Mouse (Mus musculus) embryonic facial prominence, embryonic 10.5 days (tissue): ENCODE results near the gene Hexa. TPM values are rescaled to one million over a fixed set of nuclear protein-coding genes. Genes with fewer than 3 reads are reported as not detected.
A peak's percentile ranks its signal among the peaks of the same experiment; 100 is the strongest.

Experiments
- DNase-seq: peaks from one replicate; pipeline ENCODE4 v3.0.0-alpha.2; 2017; ENCODE audit warnings: low spot score
- H3K27ac ChIP-seq: fragments of 300-500 bp; sonication (generic); replicated peaks from 2 replicates; pipeline ENCODE4 v1.5.1; 2016; ENCODE audit warnings: mild to moderate bottlenecking
- H3K27me3 ChIP-seq: fragments of 300-500 bp; sonication (generic); replicated peaks from 2 replicates; pipeline ENCODE4 v1.6.1; 2016; ENCODE audit warnings: low read depth, mild to moderate bottlenecking; ENCODE audit not compliant: poor library complexity, severe bottlenecking
- H3K36me3 ChIP-seq: fragments of 300-500 bp; sonication (generic); replicated peaks from 2 replicates; pipeline ENCODE4 v1.6.1; 2016; ENCODE audit warnings: mild to moderate bottlenecking, moderate library complexity
- H3K4me1 ChIP-seq: fragments of 300-500 bp; sonication (generic); 2 replicates; pipeline ENCODE4 v1.6.1; 2016
- H3K4me3 ChIP-seq: fragments of 300-500 bp; sonication (generic); 2 replicates; pipeline ENCODE4 v1.5.1; 2016; ENCODE audit warnings: mild to moderate bottlenecking, moderate library complexity
- H3K9me3 ChIP-seq: fragments of 300-500 bp; sonication (generic); 2 replicates; pipeline ENCODE4 v1.6.1; 2016; ENCODE audit warnings: mild to moderate bottlenecking
- WGBS: fragments of 180-500 bp; shearing (Covaris S2); methylation state at CpG from one replicate; pipeline ENCODE4 v1.1.7; 2016; 5-methylcytosine and 5-hydroxymethylcytosine counted together
- polyA plus RNA-seq: library from polyadenylated mRNA; unstranded; fragments of >200 nt; fragmentation: Nextera tagmentation; extraction: Ambion mirVana; gene quantifications from 2 replicates; pipeline ENCODE4 v1.2.1, GENCODE M21; 2016

Gene Hexa
- polyA plus RNA-seq, 1 experiment from 2014 or later, result 43.2 TPM

DNA sequence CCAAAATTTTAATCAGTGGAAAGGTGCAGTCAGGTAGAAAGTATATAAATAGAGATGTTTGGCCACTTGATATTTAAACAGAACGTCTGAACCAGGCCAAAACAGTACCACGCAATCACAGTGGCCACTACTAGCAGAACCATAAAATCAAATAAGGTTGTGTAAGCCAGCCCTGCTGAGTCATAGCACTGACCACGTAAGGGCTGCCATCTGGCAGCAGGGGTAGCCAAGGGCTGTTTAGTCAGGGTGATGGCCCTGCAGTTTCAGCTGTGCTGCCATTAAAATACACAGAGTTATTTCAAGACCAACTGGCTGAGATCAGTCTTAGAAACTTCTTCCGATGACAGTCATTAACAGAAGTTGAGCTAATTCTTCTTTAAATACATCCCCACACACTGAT lies 5.5 kb upstream of the Hexa start:
- Histone ChIP-seq H3K4me1 (0 out of 2 replicates have a peak, but pooled peaks cover 7% of the 10 kb centered on the region), H3K27me3 (no peaks in the 10 kb centered on the region), H3K4me3 (no peak overlapping the region), H3K9me3 (no peaks in the 10 kb centered on the region), H3K36me3 (no peaks in the 10 kb centered on the region), H3K27ac (no peak overlapping the region)
- WGBS, result 75% methylated on average over 4 of the region's 4 CpGs
- DNase-seq, result no peak

- WGBS, result 77% methylated on average over 3 of the region's 3 CpGs
- no peak overlapping the region for H3K27ac ChIP-seq
- H3K9me3 ChIP-seq, result no peaks in the 10 kb centered on the region
- peaks cover 23% of the 10 kb centered on the region for H3K4me1 ChIP-seq
- H3K27me3 ChIP-seq, result no peaks in the 10 kb centered on the region
- no peak for DNase-seq
- no peaks in the 10 kb centered on the region for H3K36me3 ChIP-seq
- no peak overlapping the region for H3K4me3 ChIP-seq
These were observed 1.7 kb upstream of the Hexa start for GRCm38 (mm10) chr9:59537651-59538050.

- H3K4me3 ChIP-seq, result no peak overlapping the region
- H3K9me3 ChIP-seq, result no peaks in the 10 kb centered on the region
- no peak for DNase-seq
- no peaks in the 10 kb centered on the region for H3K27me3 ChIP-seq
- no peak overlapping the region for H3K27ac ChIP-seq
- WGBS, result 97% methylated on average over 6 of the region's 6 CpGs
- H3K4me1 ChIP-seq, result peaks cover 23% of the 10 kb centered on the region
- peaks cover 2% of the 10 kb centered on the region for H3K36me3 ChIP-seq
These were observed 2.3 kb downstream of the Hexa start for GRCm38 (mm10) chr9:59541617-59542016.

- H3K4me1 ChIP-seq, result peaks cover 23% of the 10 kb centered on the region
- no peak for DNase-seq
- no peaks in the 10 kb centered on the region for H3K9me3 ChIP-seq
- peaks cover 11% of the 10 kb centered on the region for H3K36me3 ChIP-seq
- no peaks in the 10 kb centered on the region for H3K27me3 ChIP-seq
- H3K4me3 ChIP-seq, result no peak overlapping the region
- no peak overlapping the region for H3K27ac ChIP-seq
These were observed 3.5 kb downstream of the Hexa start for GRCm38 (mm10) chr9:59542766-59543324.

GRCm38 (mm10) chr9:59544739-59545138 lies 5.4 kb downstream of the Hexa start:
- H3K36me3 ChIP-seq, result peaks cover 16% of the 10 kb centered on the region
- H3K4me1 ChIP-seq, result peaks cover 16% of the 10 kb centered on the region
- no peaks in the 10 kb centered on the region for H3K9me3 ChIP-seq
- DNase-seq, result no peak
- 84% methylated on average over 5 of the region's 5 CpGs for WGBS
- H3K27ac ChIP-seq, result no peak overlapping the region
- no peak overlapping the region for H3K4me3 ChIP-seq
- no peaks in the 10 kb centered on the region for H3K27me3 ChIP-seq

DNA sequence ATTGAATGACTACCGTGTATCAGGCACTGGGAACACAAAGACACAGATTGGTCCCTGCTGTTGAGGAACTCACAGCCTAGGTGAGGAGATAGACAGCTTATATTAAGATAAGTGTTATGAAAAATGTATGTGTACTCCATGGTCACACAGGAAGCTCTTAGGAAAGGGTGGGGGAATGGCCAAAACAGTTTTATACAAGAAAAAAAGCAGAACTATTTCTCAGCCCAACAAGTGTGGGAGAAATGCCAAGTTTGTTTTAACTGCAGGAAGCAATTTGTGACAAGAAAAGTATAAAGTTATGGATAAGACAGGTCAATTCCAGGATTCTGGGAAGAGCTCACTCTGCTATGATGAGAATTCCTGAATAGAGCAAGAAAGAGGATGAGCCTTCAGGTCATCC lies 8.5 kb downstream of the Hexa start:
- peaks cover 22% of the 10 kb centered on the region for H3K36me3 ChIP-seq
- H3K27me3 ChIP-seq, result no peaks in the 10 kb centered on the region
- no peaks in the 10 kb centered on the region for H3K4me1 ChIP-seq
- H3K27ac ChIP-seq, result no peak overlapping the region
- DNase-seq, result no peak
- H3K9me3 ChIP-seq, result no peaks in the 10 kb centered on the region
- 94% methylated on average over 1 of the region's 1 CpGs for WGBS
- H3K4me3 ChIP-seq, result no peak overlapping the region

DNA sequence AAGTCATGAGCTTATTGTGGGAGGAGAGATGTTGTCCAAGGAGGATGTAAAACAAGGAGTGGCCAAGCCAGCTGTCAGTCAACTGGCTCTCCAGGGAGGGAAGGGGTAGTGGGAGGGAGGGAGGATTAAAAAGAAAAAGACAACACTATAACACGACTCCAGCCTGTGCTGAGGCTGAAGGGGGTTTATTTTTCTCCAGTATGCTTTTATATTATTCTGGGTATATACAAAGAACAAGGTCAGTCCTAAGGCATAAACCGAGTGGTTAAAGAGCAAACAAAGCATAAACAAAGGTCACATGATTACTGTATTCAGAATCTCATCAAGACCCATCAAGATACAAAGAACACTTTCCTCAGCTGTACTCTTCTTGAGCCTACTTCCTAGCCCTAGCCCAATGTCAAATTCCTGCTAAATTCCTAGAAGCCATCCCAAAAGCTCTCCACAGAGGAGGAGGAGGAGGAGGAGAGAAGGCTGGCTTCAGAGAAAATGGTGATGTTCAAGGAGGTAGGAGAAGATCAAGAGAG lies 9.7 kb downstream of the Hexa start:
- H3K36me3 ChIP-seq, result peaks cover 25% of the 10 kb centered on the region
- no peaks in the 10 kb centered on the region for H3K27me3 ChIP-seq
- no peak for DNase-seq
- H3K9me3 ChIP-seq, result no peaks in the 10 kb centered on the region
- no peak overlapping the region for H3K4me3 ChIP-seq
- H3K4me1 ChIP-seq, result no peaks in the 10 kb centered on the region
- WGBS, result 65% methylated on average over 2 of the region's 2 CpGs
- H3K27ac ChIP-seq, result no peak overlapping the region

GRCm38 (mm10) chr9:59550077-59550476 lies 10.7 kb downstream of the Hexa start:
- H3K27ac ChIP-seq, result no peak overlapping the region
- H3K9me3 ChIP-seq, result no peaks in the 10 kb centered on the region
- H3K36me3 ChIP-seq, result peaks cover 35% of the 10 kb centered on the region
- H3K4me1 ChIP-seq, result no peaks in the 10 kb centered on the region
- H3K27me3 ChIP-seq, result no peaks in the 10 kb centered on the region
- no peak overlapping the region for H3K4me3 ChIP-seq
- no peak for DNase-seq
- WGBS, result 89% methylated on average over 4 of the region's 4 CpGs

DNA sequence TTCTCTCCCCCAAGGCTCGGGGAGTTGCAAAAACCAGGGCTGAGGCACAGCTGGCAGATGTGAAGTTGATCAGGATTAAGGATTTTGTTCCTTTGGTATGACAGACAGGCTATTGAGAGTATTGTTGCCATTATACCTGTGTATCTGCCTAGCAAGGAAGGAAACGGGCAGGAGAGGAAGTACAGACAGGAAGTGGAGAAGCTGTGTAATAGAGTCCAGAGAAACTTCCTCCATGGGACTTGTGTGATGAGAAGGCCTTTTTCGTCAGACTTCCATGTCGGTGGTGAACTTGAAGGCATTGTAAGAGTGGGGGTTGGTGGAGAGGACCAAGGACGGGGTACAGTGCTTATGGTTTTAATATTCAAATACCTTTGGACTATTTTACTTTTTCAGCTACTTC lies 11.7 kb downstream of the Hexa start:
- 89% methylated on average over 5 of the region's 5 CpGs for WGBS
- Histone ChIP-seq H3K27me3 (no peaks in the 10 kb centered on the region), H3K4me1 (no peaks in the 10 kb centered on the region), H3K4me3 (no peak overlapping the region), H3K27ac (no peak overlapping the region), H3K9me3 (no peaks in the 10 kb centered on the region), H3K36me3 (peaks cover 42% of the 10 kb centered on the region)
- no peak for DNase-seq

- H3K27me3 ChIP-seq, result no peaks in the 10 kb centered on the region
- WGBS, result 71% methylated on average over 3 of the region's 3 CpGs
- H3K27ac ChIP-seq, result no peak overlapping the region
- H3K36me3 ChIP-seq, result peaks cover 45% of the 10 kb centered on the region
- H3K4me3 ChIP-seq, result no peak overlapping the region
- H3K9me3 ChIP-seq, result no peaks in the 10 kb centered on the region
- DNase-seq, result no peak
- no peaks in the 10 kb centered on the region for H3K4me1 ChIP-seq
These were observed 12.3 kb downstream of the Hexa start for GRCm38 (mm10) chr9:59551620-59552031.

DNA sequence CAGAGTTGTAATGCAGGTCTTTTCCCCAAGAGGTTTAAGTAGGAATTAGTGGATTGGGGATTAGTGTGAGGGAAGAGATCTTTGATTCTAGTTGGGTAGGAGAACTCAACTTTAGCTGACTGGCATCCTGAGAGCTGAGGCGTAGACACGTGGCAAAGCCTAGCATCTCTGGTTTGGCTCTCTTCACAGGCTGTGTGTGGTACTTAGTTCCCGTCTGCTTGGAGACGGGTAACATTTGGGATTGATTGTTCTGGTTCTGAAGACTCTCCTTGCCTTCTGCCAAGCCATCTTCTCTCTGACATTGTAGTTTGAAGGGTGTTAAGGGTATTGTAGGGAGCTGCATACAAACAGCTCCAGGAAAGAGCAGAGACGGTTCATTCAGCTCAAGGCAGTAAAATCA lies 13.3 kb downstream of the Hexa start:
- H3K4me3 ChIP-seq, result no peak overlapping the region
- H3K36me3 ChIP-seq, result peaks cover 46% of the 10 kb centered on the region
- WGBS, result 91% methylated on average over 5 of the region's 5 CpGs
- H3K27ac ChIP-seq, result no peak overlapping the region
- no peak for DNase-seq
- no peaks in the 10 kb centered on the region for H3K27me3 ChIP-seq
- H3K4me1 ChIP-seq, result no peaks in the 10 kb centered on the region
- H3K9me3 ChIP-seq, result no peaks in the 10 kb centered on the region

- Histone ChIP-seq H3K4me1 (no peaks in the 10 kb centered on the region), H3K36me3 (peaks cover 57% of the 10 kb centered on the region), H3K4me3 (no peak overlapping the region), H3K9me3 (no peaks in the 10 kb centered on the region), H3K27ac (no peak overlapping the region), H3K27me3 (no peaks in the 10 kb centered on the region)
- no peak for DNase-seq
- 83% methylated on average over 4 of the region's 4 CpGs for WGBS
These were observed 14.4 kb downstream of the Hexa start for GRCm38 (mm10) chr9:59553719-59554118.

DNA sequence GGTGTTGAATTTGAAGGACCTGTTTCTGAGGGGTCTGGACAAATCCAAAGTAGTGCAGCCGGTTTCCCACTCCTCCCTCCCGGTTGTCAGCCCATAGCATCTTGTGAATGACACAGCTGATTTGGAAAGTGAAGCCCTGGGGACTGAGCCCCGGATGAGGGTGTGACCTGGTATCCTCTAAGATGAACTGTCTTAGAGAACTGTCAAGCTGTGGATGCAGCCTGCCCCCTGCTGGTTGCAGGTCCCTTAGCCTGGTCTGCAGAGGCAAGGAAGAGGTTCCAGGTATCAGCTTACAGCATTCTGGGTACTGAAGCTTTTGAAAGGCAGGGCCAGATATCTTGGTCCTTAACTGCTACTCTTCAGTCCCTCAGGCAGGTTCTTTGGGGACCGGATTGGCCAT lies 26.3 kb downstream of the Hexa start:
- Histone ChIP-seq H3K4me1 (no peaks in the 10 kb centered on the region; the same call in 1 of the 2 replicates), H3K9me3 (no peaks in the 10 kb centered on the region), H3K27me3 (no peaks in the 10 kb centered on the region), H3K36me3 (peaks cover 49% of the 10 kb centered on the region), H3K4me3 (no peak overlapping the region), H3K27ac (no peak overlapping the region)
- 23% methylated on average over 4 of the region's 4 CpGs for WGBS
- peak; percentile 78 for DNase-seq
